Mouse (Mus musculus): ENCODE measurements around the gene Gm49378. TPM values are rescaled to one million over a fixed set of nuclear protein-coding genes. Genes with fewer than 3 reads are reported as not detected.
A peak's percentile ranks its signal among the peaks of the same experiment; 100 is the strongest.

The Gm49378 gene
- polyA plus RNA-seq (2015; fragmentation: Nextera tagmentation; extraction: Ambion mirVana), result 0.75 and 1.4 TPM in 2 replicates

DNA sequence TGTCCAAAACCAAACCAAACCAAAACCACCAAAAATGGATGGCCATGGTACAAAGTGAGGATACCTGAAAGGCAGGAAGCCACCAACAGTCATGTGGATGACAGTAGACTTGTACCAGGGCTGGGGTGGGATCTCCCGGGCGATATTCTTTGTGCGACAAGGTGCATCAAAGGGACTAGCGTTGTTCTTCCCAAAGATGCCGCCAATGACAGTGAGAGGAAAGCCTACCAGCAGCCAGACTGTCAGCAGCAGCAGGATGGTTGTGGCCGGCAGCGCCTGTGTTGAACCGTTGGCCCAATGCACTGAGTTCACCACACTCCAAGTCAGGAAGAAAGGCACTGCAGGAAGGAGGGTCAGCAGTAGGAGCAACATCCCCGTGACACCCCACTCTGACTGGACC lies at the start of gene Gm49378:
TSS of gene Gm49378 (minus strand) at position 101 of the 400 bp plus-strand sequence.
- Histone ChIP-seq H3K27me3 (no peaks in the 10 kb centered on the region), H3K36me3 (peaks cover 70% of the 10 kb centered on the region), H3K9ac (no peak within 1 kb of the TSS), H3K27ac (replicated peaks) (no peak within 1 kb of the TSS), H3K4me1 (peaks cover 24% of the 10 kb centered on the region), H3K4me2 (replicated peaks) (no peak within 1 kb of the TSS), H3K9me3 (replicated peaks) (no peaks in the 10 kb centered on the region), H3K4me3 (replicated peaks) (no peak within 1 kb of the TSS)
- WGBS, result 96% methylated on average over 9 of the region's 9 CpGs
- no peak for ATAC-seq (ENCODE audit: insufficient number of reproducible peaks, low FRiP score, low TSS enrichment, low read depth)

DNA sequence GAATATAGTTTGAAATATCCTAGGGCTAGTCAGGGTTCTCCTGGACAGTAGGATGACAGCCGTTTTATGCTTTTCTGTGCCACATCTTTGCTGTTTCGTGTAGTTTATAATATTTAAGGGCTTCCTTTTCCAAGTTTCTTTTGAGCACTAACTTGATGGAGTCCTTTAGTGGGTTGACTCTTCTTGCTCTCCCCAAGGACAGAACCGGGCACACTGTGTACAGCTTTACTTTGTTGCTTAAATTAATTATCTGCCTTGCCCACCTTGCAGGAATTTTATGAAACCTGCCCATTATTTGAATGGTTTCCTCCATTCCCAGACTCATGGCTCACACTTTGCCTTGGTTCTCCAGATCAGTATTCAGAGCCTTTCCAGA lies 44.4 kb upstream of the Gm49378 start:
- H3K27ac ChIP-seq (replicated peaks), result peak overlapping the region; percentile 89
- H3K4me1 ChIP-seq, result peaks cover 21% of the 10 kb centered on the region
- ATAC-seq (ENCODE audit: insufficient number of reproducible peaks, low FRiP score, low TSS enrichment, low read depth), result peak; percentile 5; the same call in 1 of the 2 replicates
- no peaks in the 10 kb centered on the region for H3K9me3 ChIP-seq (replicated peaks)
- peak overlapping the region; percentile 79 for H3K4me2 ChIP-seq (replicated peaks)
- 11% methylated on average over 3 of the region's 3 CpGs for WGBS
- no peaks in the 10 kb centered on the region for H3K27me3 ChIP-seq
- peak overlapping the region; percentile 50 for H3K9ac ChIP-seq
- H3K4me3 ChIP-seq (replicated peaks), result peak overlapping the region; percentile 77
- H3K36me3 ChIP-seq, result peaks cover 35% of the 10 kb centered on the region

DNA sequence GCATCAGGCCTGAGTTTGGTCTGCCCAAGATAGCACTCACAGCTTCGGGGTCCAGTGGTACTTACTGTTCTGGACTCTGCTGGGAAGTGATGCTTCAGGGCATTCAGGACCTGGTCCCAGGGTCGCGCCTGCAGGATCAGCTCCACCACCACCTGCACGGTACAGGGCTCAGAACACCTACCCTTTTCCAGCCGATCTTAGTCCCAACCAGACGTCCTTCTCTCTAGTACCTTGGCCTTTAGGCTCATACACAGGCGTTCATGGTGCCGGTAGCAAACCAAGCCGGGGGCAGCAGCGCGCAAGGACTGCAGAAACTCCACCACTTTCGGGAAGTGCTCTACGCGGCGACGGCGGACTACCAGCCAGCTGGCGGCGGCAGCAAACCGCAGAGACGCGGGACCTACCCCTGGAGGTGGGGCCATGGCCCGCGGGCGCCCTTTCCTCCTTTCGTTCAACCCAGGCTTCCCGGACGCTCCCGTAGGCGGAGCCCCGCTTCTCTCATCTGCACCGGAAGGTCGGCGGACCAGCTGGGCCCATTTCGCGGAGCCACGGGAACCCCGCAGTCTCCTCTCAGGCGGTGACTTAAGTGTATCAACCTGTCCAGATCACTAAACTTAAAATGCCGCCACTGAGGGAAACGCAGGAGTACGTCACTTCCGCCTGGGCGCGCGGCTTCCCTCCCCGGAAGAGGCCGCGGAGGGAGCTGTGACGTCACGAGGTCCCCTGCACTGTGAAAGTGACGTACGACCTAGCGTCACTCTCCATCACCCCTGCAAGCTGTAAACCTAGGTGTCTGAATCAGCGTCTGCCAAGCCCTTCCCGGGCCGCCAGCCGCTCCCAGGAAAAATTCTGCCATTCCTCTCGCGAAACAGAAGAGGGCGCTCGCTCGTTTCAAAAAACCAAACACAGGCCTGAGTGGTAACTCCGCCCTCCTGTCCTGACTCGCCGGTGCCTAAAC lies 43.7 kb upstream of the Gm49378 start, which contains the start of gene Tinf2:
TSS of gene Tinf2 (minus strand) at position 661 of the 958 bp plus-strand sequence.
- Histone ChIP-seq H3K4me1 (peaks cover 21% of the 10 kb centered on the region), H3K36me3 (peaks cover 42% of the 10 kb centered on the region), H3K4me3 (replicated peaks) (peak within 1 kb of the TSS; percentile 77), H3K9ac (peak within 1 kb of the TSS; percentile 50), H3K27ac (replicated peaks) (peak within 1 kb of the TSS; percentile 89), H3K9me3 (replicated peaks) (no peaks in the 10 kb centered on the region), H3K27me3 (no peaks in the 10 kb centered on the region), H3K4me2 (replicated peaks) (peak within 1 kb of the TSS; percentile 79)
- ATAC-seq (ENCODE audit: insufficient number of reproducible peaks, low FRiP score, low TSS enrichment, low read depth), result peak; percentile 97
- WGBS, result under 1% methylated on average over 66 of the region's 66 CpGs

DNA sequence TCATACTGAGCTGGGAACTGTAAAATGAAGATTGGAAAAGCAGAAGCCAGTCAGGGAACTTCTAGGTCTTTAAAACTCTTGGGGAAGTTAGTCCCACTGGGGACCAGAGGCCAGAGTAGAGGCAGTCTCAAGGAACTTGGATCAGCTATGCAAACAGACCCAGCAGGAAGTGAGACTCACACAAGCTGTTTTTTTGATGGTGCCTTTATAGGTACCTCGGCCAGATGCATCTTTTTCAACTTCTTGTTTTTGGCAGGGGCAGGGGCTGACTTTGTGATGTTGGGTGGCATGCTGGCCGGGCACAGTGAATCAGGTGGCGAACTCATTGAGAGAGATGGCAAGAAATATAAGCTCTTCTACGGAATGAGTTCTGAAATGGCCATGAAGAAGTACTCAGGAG lies 39.9 kb upstream of the Gm49378 start:
- H3K9ac ChIP-seq, result no peak overlapping the region
- H3K9me3 ChIP-seq (replicated peaks), result no peaks in the 10 kb centered on the region
- WGBS, result 82% methylated on average over 4 of the region's 4 CpGs
- H3K4me1 ChIP-seq, result peaks cover 25% of the 10 kb centered on the region
- peaks cover 60% of the 10 kb centered on the region for H3K36me3 ChIP-seq
- no peak overlapping the region for H3K4me2 ChIP-seq (replicated peaks)
- no peaks in the 10 kb centered on the region for H3K27me3 ChIP-seq
- H3K27ac ChIP-seq (replicated peaks), result no peak overlapping the region
- no peak overlapping the region for H3K4me3 ChIP-seq (replicated peaks)
- no peak for ATAC-seq (ENCODE audit: insufficient number of reproducible peaks, low FRiP score, low TSS enrichment, low read depth)

DNA sequence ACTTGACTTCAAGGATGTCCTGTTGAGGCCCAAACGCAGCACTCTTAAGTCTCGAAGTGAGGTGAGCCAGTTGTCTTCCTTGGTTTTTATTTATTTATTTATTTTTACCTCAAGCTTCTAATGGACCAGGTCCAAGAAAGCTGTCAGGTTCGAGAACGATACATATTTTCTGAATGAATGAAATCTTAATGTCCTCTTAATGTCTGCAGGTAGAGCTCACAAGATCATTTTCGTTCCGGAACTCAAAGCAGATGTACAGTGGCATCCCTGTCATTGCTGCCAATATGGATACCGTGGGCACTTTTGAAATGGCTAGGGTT lies 35.0 kb upstream of the Gm49378 start:
- Histone ChIP-seq H3K4me1 (peaks cover 18% of the 10 kb centered on the region), H3K4me2 (replicated peaks) (peak overlapping the region; percentile 74), H3K36me3 (peaks cover 42% of the 10 kb centered on the region), H3K9ac (no peak overlapping the region), H3K27me3 (no peaks in the 10 kb centered on the region), H3K27ac (replicated peaks) (no peak overlapping the region; the same call in 1 of the 2 replicates), H3K4me3 (replicated peaks) (peak overlapping the region; percentile 66), H3K9me3 (replicated peaks) (no peaks in the 10 kb centered on the region)
- no peak for ATAC-seq (ENCODE audit: insufficient number of reproducible peaks, low FRiP score, low TSS enrichment, low read depth)
- 72% methylated on average over 7 of the region's 7 CpGs for WGBS

DNA sequence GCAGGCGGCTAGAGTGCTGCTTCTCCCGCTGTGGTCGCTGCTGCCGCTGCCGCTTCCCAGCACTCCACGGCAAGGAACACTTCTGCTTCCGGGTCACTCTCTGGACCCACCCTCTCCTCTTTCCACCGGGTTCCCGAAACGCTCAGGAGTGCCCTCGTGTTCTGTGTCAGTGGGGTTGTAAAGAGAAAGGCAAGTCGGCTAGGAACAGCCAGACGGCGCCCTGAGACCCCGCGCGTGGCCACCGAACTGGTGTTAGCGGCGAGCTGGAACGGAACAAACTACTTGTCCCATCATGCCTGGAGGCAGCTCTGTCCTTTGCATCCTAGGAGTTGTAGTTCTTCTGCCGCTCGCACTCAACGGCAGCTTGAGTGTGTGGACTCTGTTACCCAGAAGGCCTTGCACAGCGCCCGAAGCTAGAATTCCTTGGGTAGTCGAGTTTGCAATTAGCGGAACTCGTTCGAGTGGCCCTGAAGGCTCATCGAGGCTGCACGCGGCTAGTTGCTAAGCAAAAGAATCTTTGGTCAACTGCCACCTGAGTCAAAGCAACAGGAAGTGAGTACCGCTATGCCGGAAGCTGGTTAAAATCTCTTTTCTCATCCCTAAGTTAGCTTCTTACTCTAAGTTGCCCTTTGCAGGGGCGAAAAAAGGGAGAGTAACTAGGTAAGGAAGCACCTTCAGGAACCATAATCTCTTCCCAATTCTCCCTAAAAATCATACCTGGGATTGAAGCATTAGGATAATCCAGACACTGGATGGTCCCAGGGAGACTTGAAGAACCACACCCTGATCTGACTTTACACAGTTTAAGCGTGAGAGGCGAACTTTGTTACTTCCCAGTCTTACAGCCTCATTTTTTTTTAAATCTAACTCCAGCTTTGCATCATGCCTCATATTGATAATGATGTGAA lies 34.4 kb upstream of the Gm49378 start, which contains the start of the genes Gmpr2 and Nedd8:
TSS of gene Gmpr2 (plus strand) at position 109 of the 908 bp plus-strand sequence.
TSS of gene Nedd8 (minus strand) at position 292 of the 908 bp plus-strand sequence.
- H3K9ac ChIP-seq, result peak within 1 kb of the TSS; percentile 76
- under 1% methylated on average over 38 of the region's 38 CpGs for WGBS
- H3K4me3 ChIP-seq (replicated peaks), result peak within 1 kb of the TSS; percentile 66
- H3K27ac ChIP-seq (replicated peaks), result peak within 1 kb of the TSS; percentile 94
- H3K4me1 ChIP-seq, result peaks cover 18% of the 10 kb centered on the region
- ATAC-seq (ENCODE audit: insufficient number of reproducible peaks, low FRiP score, low TSS enrichment, low read depth), result peak; percentile 98
- no peaks in the 10 kb centered on the region for H3K9me3 ChIP-seq (replicated peaks)
- peaks cover 35% of the 10 kb centered on the region for H3K36me3 ChIP-seq
- H3K4me2 ChIP-seq (replicated peaks), result peak within 1 kb of the TSS; percentile 74
- no peaks in the 10 kb centered on the region for H3K27me3 ChIP-seq

DNA sequence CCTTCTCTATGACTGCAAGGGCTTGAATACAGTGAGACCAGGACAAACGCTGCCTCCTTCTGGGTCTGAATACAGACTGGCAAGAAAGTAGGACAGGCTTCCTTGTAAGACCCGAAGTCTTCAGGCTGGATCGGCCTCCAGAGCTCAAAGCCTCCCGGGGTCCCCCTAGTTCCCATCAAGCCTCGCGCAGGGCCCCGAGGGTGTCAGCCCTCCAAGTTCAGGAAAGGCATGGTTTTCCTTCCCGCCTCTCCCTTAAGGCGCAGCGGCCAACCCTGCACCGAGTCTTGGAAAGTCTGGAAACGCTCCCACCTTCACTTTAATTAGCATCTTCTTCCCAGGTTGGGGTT lies 33.8 kb upstream of the Gm49378 start:
- peak overlapping the region; percentile 74 for H3K4me2 ChIP-seq (replicated peaks)
- H3K4me3 ChIP-seq (replicated peaks), result peak overlapping the region; percentile 66
- peak; percentile 51; the same call in 1 of the 2 replicates for ATAC-seq (ENCODE audit: insufficient number of reproducible peaks, low FRiP score, low TSS enrichment, low read depth)
- H3K27ac ChIP-seq (replicated peaks), result peak overlapping the region; percentile 94
- H3K36me3 ChIP-seq, result peaks cover 34% of the 10 kb centered on the region
- under 1% methylated on average over 12 of the region's 12 CpGs for WGBS
- no peaks in the 10 kb centered on the region for H3K27me3 ChIP-seq
- peaks cover 18% of the 10 kb centered on the region for H3K4me1 ChIP-seq
- peak overlapping the region; percentile 76 for H3K9ac ChIP-seq
- no peaks in the 10 kb centered on the region for H3K9me3 ChIP-seq (replicated peaks)

DNA sequence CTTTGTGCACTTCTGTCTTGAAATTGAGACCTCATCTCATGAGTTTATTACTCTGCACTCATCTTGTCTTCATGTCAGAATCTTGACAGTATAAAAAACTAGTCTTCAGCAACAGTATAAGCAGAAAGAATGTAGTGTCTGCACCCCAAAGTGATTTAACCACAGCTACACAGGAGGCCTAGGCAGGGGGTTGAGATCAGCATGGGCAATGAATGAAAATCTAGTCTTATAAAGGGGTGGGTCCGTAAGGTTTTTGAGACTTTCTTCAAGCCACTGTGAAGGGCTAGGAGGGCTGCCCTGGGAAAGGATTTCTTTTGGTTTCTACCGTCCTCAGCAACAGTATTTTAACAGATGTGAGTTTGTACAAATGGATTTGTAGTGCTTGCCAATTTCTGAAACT lies 22.9 kb upstream of the Gm49378 start:
- 0 out of 2 replicates have a peak overlapping the region, but pooled peaks have one; percentile 45 for H3K4me2 ChIP-seq (replicated peaks)
- H3K27ac ChIP-seq (replicated peaks), result peak overlapping the region; percentile 55
- no peak overlapping the region for H3K9ac ChIP-seq
- peaks cover 13% of the 10 kb centered on the region for H3K4me1 ChIP-seq
- no peaks in the 10 kb centered on the region for H3K9me3 ChIP-seq (replicated peaks)
- peak overlapping the region; percentile 69 for H3K4me3 ChIP-seq (replicated peaks)
- WGBS, result 36% methylated on average over 2 of the region's 2 CpGs
- peaks cover 38% of the 10 kb centered on the region for H3K36me3 ChIP-seq
- ATAC-seq (ENCODE audit: insufficient number of reproducible peaks, low FRiP score, low TSS enrichment, low read depth), result 0 out of 2 replicates have a peak, but pooled peaks have one; percentile 27
- H3K27me3 ChIP-seq, result no peaks in the 10 kb centered on the region

DNA sequence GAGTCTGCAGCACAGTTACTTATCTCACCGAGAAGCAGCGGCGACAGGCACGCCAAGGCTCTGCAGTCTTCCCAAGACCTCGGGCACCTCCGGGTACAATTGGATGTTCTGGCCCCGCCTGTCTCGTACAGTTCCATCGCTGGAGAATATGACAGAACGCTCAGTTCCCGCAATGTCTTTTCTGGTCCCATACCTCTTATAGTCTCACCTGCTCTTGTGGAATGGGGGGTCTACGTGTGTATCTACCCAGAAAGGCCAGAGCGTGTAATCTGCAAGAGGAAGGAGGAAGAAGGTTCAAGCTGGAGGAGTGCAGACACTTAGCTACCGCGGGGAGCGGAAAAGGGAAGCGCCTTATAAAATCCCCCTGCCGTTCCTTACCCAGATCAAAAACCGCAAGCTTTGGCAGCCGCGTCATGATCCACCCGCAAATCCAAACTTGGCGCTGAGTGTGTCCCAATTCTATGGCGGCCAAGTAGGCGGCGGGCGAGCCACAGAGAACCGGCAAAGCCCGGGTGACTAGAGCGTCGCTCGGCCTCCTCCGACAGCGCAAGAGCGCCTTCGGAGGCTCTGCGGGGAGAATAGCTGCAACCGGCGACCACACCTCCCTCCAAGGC lies 22.4 kb upstream of the Gm49378 start, which contains the start of gene Mdp1:
TSS of gene Mdp1 (minus strand) at position 549 of the 614 bp plus-strand sequence.
- Histone ChIP-seq H3K9me3 (replicated peaks) (no peaks in the 10 kb centered on the region), H3K27me3 (no peaks in the 10 kb centered on the region), H3K27ac (replicated peaks) (peak within 1 kb of the TSS; percentile 78), H3K4me2 (replicated peaks) (peak within 1 kb of the TSS; percentile 45), H3K9ac (peak within 1 kb of the TSS; percentile 64), H3K4me1 (peaks cover 13% of the 10 kb centered on the region), H3K4me3 (replicated peaks) (peak within 1 kb of the TSS; percentile 69), H3K36me3 (peaks cover 36% of the 10 kb centered on the region)
- WGBS, result under 1% methylated on average over 39 of the region's 39 CpGs
- ATAC-seq (ENCODE audit: insufficient number of reproducible peaks, low FRiP score, low TSS enrichment, low read depth), result peak; percentile 91

DNA sequence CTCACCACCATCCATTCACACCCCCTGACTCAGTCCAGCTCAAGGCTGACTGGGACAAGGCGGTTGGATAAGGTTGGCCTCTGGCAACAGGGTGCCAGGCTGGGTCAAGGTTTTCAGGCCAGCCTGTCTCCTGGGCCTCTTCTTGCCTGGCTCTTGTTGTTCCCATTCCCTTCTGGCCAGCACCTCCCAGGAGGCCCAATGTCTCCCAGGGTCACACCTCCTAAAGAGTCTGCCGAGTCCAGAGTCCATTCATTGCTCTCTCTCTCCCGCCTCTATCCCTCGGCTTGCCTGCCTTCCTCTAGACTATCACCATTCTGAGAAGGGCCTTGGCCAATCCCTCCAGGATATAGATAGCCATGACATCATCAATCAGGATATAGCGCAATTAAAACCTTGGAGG lies 20.3 kb upstream of the Gm49378 start:
- ATAC-seq (ENCODE audit: insufficient number of reproducible peaks, low FRiP score, low TSS enrichment, low read depth), result no peak
- no peak overlapping the region for H3K4me3 ChIP-seq (replicated peaks)
- H3K4me1 ChIP-seq, result peaks cover 13% of the 10 kb centered on the region
- peaks cover 27% of the 10 kb centered on the region for H3K36me3 ChIP-seq
- WGBS, result 90% methylated on average over 5 of the region's 5 CpGs
- no peaks in the 10 kb centered on the region for H3K9me3 ChIP-seq (replicated peaks)
- H3K4me2 ChIP-seq (replicated peaks), result no peak overlapping the region
- no peaks in the 10 kb centered on the region for H3K27me3 ChIP-seq
- no peak overlapping the region for H3K27ac ChIP-seq (replicated peaks)
- H3K9ac ChIP-seq, result no peak overlapping the region
